Mouse (Mus musculus) bone marrow macrophage, adult 2 months (primary cell): ENCODE results near the gene Irgq.

ENCODE experiments used
- CTCF ChIP-seq: IDR thresholded peaks from 2 replicates; pipeline ENCODE4 v1.5.1; 2012; ENCODE audit warnings: low read depth, mild to moderate bottlenecking, low read length, moderate library complexity
- POLR2A ChIP-seq: IDR thresholded peaks from 2 replicates; pipeline ENCODE4 v1.6.1; 2012; ENCODE audit warnings: mild to moderate bottlenecking, low read depth, low read length, borderline replicate concordance

- TF ChIP-seq POLR2A = no peak
- TF ChIP-seq CTCF = no peak
Observed at GRCm38 (mm10) chr7:24577811-24578210, 47.3 kb downstream of the Irgq start.
